Mouse (Mus musculus) right cerebral cortex, postnatal 25 days (tissue): Measurements from ENCODE around the gene Acadm.

Source experiments
- DNase-seq: peaks from one replicate; pipeline ENCODE4 v3.0.0; 2022

The Acadm gene

DNA sequence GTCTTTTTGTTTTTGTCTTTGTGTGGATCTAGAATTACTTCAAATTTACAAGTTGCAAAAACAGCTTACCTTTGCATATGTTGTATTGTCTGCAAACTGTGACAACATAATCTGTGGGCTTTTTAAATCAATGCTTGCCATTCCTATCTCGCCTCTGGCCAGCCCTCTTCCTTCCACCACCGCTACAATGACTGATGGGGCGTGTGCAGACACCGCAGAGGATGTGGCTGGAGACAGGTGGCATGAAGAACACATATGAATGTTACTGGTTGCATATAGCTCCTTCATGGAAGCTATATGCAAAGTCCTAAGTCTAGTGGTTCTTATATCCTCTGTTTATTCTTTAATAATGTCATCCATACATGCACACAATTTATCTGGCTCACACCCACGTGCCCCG lies 47.2 kb downstream of the Acadm start:
- no peak for DNase-seq

DNA sequence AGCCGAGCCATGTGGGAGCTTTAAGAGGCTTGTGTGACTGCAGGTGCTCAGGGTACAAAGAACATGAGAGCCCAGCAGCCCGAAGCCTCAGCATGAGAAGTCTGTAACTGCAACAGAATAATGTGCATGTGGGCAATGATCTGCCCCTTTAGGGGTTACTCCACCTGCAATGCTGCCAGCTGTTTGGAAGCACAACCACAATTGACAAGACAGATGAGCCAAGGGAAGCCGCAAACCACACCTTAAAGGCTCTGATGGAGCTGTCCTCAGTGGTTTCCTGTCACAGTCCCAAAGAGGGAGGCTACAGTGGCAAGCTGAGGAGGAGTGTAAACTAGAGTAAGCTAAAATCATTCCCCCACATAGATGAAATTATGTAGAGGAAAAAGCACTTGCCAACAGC lies 49.0 kb downstream of the Acadm start:
- no peak for DNase-seq

DNA sequence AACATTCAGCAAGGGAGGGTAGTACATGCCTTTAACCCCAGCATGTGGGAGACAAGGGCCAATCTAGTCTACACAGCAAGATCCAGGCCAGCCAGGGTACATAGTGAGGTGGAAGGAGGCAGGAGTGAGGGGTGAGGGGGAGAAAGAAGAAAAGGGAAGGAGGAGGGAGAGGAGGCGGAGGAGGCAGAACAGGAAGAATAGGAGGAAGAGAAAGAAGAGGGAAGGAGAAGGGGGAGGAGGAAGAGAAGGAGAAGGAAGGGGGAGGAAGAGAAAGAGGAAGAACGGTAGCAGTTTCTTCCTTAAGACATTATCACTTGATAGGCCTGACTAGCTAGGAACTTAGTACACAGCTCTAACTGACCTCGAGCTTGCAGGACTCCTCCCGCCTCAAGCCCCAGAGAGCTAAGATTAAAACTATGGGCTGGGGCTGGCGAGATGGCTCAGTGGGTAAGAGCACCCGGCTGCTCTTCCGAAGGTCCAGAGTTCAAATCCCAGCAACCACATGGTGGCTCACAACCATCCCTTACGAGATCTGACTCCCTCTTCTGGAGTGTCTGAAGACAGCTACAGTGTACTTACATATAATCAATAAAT lies 55.1 kb downstream of the Acadm start:
- no peak for DNase-seq

DNA sequence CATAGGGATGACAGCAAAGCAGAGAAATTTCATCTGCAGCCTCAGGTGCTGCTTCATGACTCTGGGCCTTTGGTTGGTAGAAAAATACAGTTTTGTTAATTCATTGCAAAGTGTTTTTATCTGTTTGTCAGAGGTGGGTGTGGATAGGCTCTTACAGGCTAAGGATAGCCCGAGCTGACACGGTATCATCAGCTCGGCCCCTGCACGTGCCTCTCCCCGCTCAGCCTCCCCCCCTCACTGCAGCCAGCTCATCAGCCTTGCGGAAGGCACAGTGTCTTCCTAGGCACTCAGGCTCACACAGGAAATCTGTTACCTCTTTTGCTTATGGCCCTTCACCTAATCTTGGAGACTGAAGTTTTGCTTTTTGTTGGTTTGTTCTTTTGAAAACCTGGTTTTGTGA lies 56.3 kb downstream of the Acadm start:
- DNase-seq = no peak

DNA sequence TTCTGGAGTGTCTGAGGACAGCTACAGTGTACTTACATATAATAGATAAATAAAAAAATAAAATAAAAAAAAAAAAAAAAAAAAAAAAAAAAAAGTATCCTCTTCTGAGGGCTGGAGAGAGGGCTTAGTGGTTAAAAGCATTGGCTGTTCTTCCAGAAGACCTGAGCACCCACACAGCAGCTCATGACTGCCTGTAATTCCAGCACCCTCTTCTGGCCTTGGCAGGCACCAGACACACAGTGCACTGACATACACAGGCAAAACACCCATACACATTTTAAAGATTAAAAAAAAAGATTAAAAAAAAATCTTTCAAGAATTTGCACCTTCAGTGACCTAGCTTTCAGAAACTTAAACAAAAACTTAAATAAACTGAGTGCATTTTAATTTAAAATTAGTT lies 58.1 kb downstream of the Acadm start:
- no peak for DNase-seq
